In the genomic region with DNA sequence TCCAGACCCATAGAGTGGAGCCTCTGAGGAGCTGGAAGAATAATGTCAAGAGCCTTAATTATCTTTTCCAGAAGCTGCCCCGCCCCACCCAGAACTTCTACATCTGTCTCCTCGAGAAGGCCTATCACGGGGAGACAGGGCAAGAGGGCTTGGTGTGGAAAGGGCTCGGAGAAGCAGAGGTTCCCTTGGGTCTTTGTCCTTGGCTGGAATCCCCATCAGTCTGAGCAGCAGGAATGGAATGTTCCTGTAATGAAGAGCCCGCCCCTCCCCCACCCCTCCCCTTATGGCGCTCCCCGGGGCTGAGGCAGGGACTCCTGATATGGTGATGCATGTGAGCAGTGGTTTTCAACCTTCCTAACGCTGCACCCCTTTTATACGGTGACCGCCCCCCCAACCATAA, we compare ENCODE assay signal across 12 mouse cellular contexts. TPM values are rescaled to one million over a fixed set of nuclear protein-coding genes. Genes with fewer than 3 reads are reported as not detected.
DNase-seq lines count a peak whose midpoint lies in the region; ATAC-seq lines count a peak whose summit lies in the region.
"Had no signal": no experiment of that assay in that cellular context is flagged by ENCODE, and none has a peak within 500 bp of the region (broad histone marks: within the 10 kb centered on the region; RNA-seq: fewer than 3 reads in every experiment).

No protein-coding gene starts in this region.

- WGBS in lung, embryonic 16.5 days: 23% methylated on average over 9 of the region's 10 CpGs
- WGBS in heart, embryonic 15.5 days: 15% methylated on average over 10 of the region's 10 CpGs
- WGBS in hindbrain, embryonic 13.5 days: 49% methylated on average over 10 of the region's 10 CpGs

- H3K27ac ChIP-seq in lung, embryonic 16.5 days (ENCODE audit: low read length): no peak overlapping the region
- H3K27ac ChIP-seq in heart, embryonic 15.5 days: peak overlapping the region; percentile 16
- no peak overlapping the region for H3K27ac ChIP-seq in hindbrain, embryonic 13.5 days
- H3K27ac ChIP-seq: neural tube, embryonic 13.5 days had no signal

- H3K4me2 ChIP-seq in lung, embryonic 16.5 days (ENCODE audit: low read depth, low read length): no peak overlapping the region
- peak overlapping the region; percentile 33 for H3K4me2 ChIP-seq in heart, embryonic 15.5 days
- H3K4me2 ChIP-seq in hindbrain, embryonic 13.5 days: no peak overlapping the region
- H3K4me2 ChIP-seq: neural tube, embryonic 13.5 days had no signal

- H3K4me3 ChIP-seq in lung, embryonic 16.5 days (ENCODE audit: low read length): no peak overlapping the region
- H3K4me3 ChIP-seq in heart, embryonic 15.5 days: no peak overlapping the region
- H3K4me3 ChIP-seq in hindbrain, embryonic 13.5 days: no peak overlapping the region
- H3K4me3 ChIP-seq: neural tube, embryonic 13.5 days had no signal

- peaks cover 16% of the 10 kb centered on the region for H3K4me1 ChIP-seq in lung, embryonic 16.5 days (replicated peaks; ENCODE audit: control insufficient read depth, insufficient read depth, low read length)
- peaks cover 29% of the 10 kb centered on the region for H3K4me1 ChIP-seq in heart, embryonic 15.5 days (replicated peaks)
- peaks cover 15% of the 10 kb centered on the region for H3K4me1 ChIP-seq in hindbrain, embryonic 13.5 days (replicated peaks)

- H3K27me3 ChIP-seq in lung, embryonic 16.5 days (ENCODE audit: control insufficient read depth, insufficient read depth, low read depth, low read length): peaks cover 19% of the 10 kb centered on the region
- H3K27me3 ChIP-seq in heart, embryonic 15.5 days: peaks cover 23% of the 10 kb centered on the region
- H3K27me3 ChIP-seq in hindbrain, embryonic 13.5 days: peaks cover 35% of the 10 kb centered on the region
- H3K27me3 ChIP-seq: Patski had no signal

- ATAC-seq in lung, embryonic 16.5 days (ENCODE audit: low read depth): peak; percentile 22; the same call in 1 of the 2 replicates
- ATAC-seq in heart, embryonic 15.5 days (replicated peaks; ENCODE audit: insufficient number of reproducible peaks, insufficient read depth, low FRiP score, low read depth): peak; percentile 48
- no peak for ATAC-seq in hindbrain, embryonic 13.5 days (ENCODE audit: low FRiP score)
- ATAC-seq: Patski had no signal

- H3K9me3 ChIP-seq in lung, embryonic 16.5 days (ENCODE audit: control insufficient read depth, low read length): no peaks in the 10 kb centered on the region
- no peaks in the 10 kb centered on the region for H3K9me3 ChIP-seq in heart, embryonic 15.5 days (replicated peaks)
- no peaks in the 10 kb centered on the region for H3K9me3 ChIP-seq in hindbrain, embryonic 13.5 days
- H3K9me3 ChIP-seq: neural tube, embryonic 13.5 days had no signal

- no peak overlapping the region for H3K9ac ChIP-seq in lung, embryonic 16.5 days (ENCODE audit: low read length)
- H3K9ac ChIP-seq in heart, embryonic 15.5 days: no peak overlapping the region
- no peak overlapping the region for H3K9ac ChIP-seq in hindbrain, embryonic 13.5 days
- H3K9ac ChIP-seq: neural tube, embryonic 13.5 days had no signal

- DNase-seq in adrenal gland, adult (ENCODE audit: inconsistent age in 2 of 2, low spot score in 1 of 2): peak; percentile 57 to 74
- DNase-seq in adrenal gland, postnatal 25 days: no peak
- no peak for DNase-seq in lung, postnatal 10 days
- peak; percentile 69 for DNase-seq in skeletal muscle tissue, adult 2 months (ENCODE audit: low read depth, low spot score)
- DNase-seq in frontal cortex, postnatal 25 days (ENCODE audit: low spot score in 2 of 2): no peak

- H3K36me3 ChIP-seq in lung, embryonic 16.5 days (ENCODE audit: control insufficient read depth, insufficient read depth, low read length): no peaks in the 10 kb centered on the region
- H3K36me3 ChIP-seq in heart, embryonic 15.5 days: no peaks in the 10 kb centered on the region
- no peaks in the 10 kb centered on the region for H3K36me3 ChIP-seq in hindbrain, embryonic 13.5 days
- H3K36me3 ChIP-seq: neural tube, embryonic 13.5 days had no signal

RNA-seq across cellular contexts. Expression of gene Trnp1, which starts 6.5 kb away (rescaled TPM):
- total RNA-seq in adrenal gland, postnatal 25 days (2021): 4.6 and 4.9 TPM in 2 replicates
- 0.18 and 0.79 TPM in 2 replicates for polyA plus RNA-seq in lung, embryonic 16.5 days (2015; fragmentation: Nextera tagmentation; extraction: Ambion mirVana)
- polyA plus RNA-seq in heart, embryonic 15.5 days (2015; fragmentation: Nextera tagmentation; extraction: Ambion mirVana): 1.3 and 1.4 TPM in 2 replicates
- polyA plus RNA-seq in hindbrain, embryonic 13.5 days (2015; fragmentation: Nextera tagmentation; extraction: Ambion mirVana): 2.8 and 3.9 TPM in 2 replicates
- total RNA-seq: megakaryocyte, adult 5-6 weeks had no signal

RNA-seq across cellular contexts. Expression of gene Tent5b, which starts 11.9 kb away (rescaled TPM):
- total RNA-seq in adrenal gland, postnatal 25 days (2021): 0.76 and 1.2 TPM in 2 replicates
- 1.6 and 1.9 TPM in 2 replicates for polyA plus RNA-seq in lung, embryonic 16.5 days (2015; fragmentation: Nextera tagmentation; extraction: Ambion mirVana)
- polyA plus RNA-seq in heart, embryonic 15.5 days (2015; fragmentation: Nextera tagmentation; extraction: Ambion mirVana): 0.83 and 1.2 TPM in 2 replicates
- 0.13 and 0.30 TPM in 2 replicates for polyA plus RNA-seq in hindbrain, embryonic 13.5 days (2015; fragmentation: Nextera tagmentation; extraction: Ambion mirVana)
- total RNA-seq: megakaryocyte, adult 5-6 weeks had no signal

RNA-seq across cellular contexts. Expression of gene Kdf1, which starts 27.0 kb away (rescaled TPM):
- total RNA-seq in adrenal gland, postnatal 25 days (2021): 2.8 and 5.1 TPM in 2 replicates
- 30.4 and 33.3 TPM in 2 replicates for polyA plus RNA-seq in lung, embryonic 16.5 days (2015; fragmentation: Nextera tagmentation; extraction: Ambion mirVana)
- polyA plus RNA-seq in heart, embryonic 15.5 days (2015; fragmentation: Nextera tagmentation; extraction: Ambion mirVana): 0.84 and 5.0 TPM in 2 replicates
- polyA plus RNA-seq in hindbrain, embryonic 13.5 days (2015; fragmentation: Nextera tagmentation; extraction: Ambion mirVana): 0.30 and 0.39 TPM in 2 replicates
- total RNA-seq: left cerebral cortex, postnatal 25 days; megakaryocyte, adult 5-6 weeks had no signal

RNA-seq across cellular contexts. Expression of gene Nudc, which starts 54.0 kb away (rescaled TPM):
- 171 and 211 TPM in 2 replicates for total RNA-seq in adrenal gland, postnatal 25 days (2021)
- 261 and 267 TPM in 2 replicates for polyA plus RNA-seq in lung, embryonic 16.5 days (2015; fragmentation: Nextera tagmentation; extraction: Ambion mirVana)
- polyA plus RNA-seq in heart, embryonic 15.5 days (2015; fragmentation: Nextera tagmentation; extraction: Ambion mirVana): 199 and 206 TPM in 2 replicates
- polyA plus RNA-seq in hindbrain, embryonic 13.5 days (2015; fragmentation: Nextera tagmentation; extraction: Ambion mirVana): 256 and 265 TPM in 2 replicates

Comparison
In these comparisons a context has a peak if more than half of its experiments do, and no peak if none do; other contexts are left out.
1. DNase-seq: peak in adrenal gland, adult (2 of 2) and skeletal muscle tissue, adult 2 months (single experiment); none in adrenal gland, postnatal 25 days (single experiment), lung, postnatal 10 days (single experiment) and frontal cortex, postnatal 25 days (0 of 2).